Mouse (Mus musculus) brain, embryonic 14.5 days (tissue): ENCODE measurements at regions not wholly inside any gene's neighbourhood (a gene's known extent, or its start where the extent isn't known, plus 50 kb on each side); places are given as distances from the start of the nearest gene placed in this dataset.

Source experiments
- CTCF ChIP-seq: fragments of 200-500 bp; IDR thresholded peaks from 2 replicates; pipeline ENCODE4 v1.5.1; 2012; ENCODE audit warnings: inconsistent platforms, mild to moderate bottlenecking, moderate library complexity, borderline replicate concordance; ENCODE audit not compliant: insufficient read depth, insufficient read length; ENCODE audit errors: extremely low read depth
- POLR2A ChIP-seq: fragments of 200-500 bp; IDR thresholded peaks from 2 replicates; pipeline ENCODE4 v1.6.1; 2012; ENCODE audit warnings: mild to moderate bottlenecking, inconsistent platforms, borderline replicate concordance; ENCODE audit not compliant: poor library complexity, insufficient read depth, insufficient read length, severe bottlenecking; ENCODE audit errors: extremely low read depth

DNA sequence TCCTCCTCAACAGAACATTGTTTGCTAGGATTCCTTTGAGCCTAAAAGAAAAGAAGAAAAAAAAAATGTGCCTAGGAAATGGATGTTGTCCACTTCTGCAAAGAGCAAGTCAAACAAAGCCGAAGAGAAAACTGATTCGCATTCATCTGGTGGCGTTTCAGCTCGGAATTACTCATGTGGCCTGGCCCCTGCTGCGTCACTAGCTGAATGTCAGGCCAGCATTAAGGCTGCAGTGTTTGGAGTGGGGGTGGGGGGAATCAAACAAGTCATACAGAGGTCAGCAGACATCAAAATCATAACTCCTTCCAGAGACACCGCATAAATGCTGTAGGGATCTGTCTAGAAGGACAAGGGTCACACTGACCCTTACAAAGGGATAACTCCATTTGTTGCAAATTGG is 204.7 kb upstream of the Actbl2 start:
- TF ChIP-seq CTCF (no peak), POLR2A (no peak)
